ENCODE assay signal across 9 mouse cellular contexts in the genomic region with DNA sequence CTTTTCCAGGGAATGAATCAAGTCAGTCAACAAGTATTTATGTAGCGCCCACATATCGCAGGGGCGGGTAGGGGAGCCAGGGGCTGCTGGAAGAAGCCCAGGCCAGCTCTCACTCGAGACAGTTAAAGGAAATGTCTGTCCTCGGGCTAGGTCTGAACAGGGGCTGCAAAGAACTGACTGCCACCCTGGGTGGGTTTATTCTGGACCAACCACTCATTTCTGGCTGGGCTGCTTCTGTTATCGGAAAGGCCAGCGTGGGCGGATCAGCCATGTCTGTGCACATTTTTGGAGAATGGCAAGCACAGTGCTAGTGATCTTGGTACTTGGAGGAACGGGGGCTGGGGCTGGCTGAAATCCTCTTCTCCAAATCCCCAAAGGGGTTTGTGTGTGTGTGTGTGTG.
DNase-seq lines count a peak whose midpoint lies in the region; ATAC-seq and TF ChIP-seq lines count a peak whose summit lies in the region.
"Had no signal": no experiment of that assay in that cellular context is flagged by ENCODE, and none has a peak within 500 bp of the region (broad histone marks: within the 10 kb centered on the region; RNA-seq: fewer than 3 reads in every experiment).

No protein-coding gene starts in this region.

- no peak overlapping the region for H3K4me3 ChIP-seq in kidney, postnatal 0 days (replicated peaks; ENCODE audit: low read depth, low read length)
- H3K4me3 ChIP-seq in kidney, adult 2 months (ENCODE audit: insufficient read depth, low read depth, low read length) = no peak overlapping the region
- H3K4me3 ChIP-seq in embryonic facial prominence, embryonic 13.5 days = no peak overlapping the region
- no peak overlapping the region for H3K4me3 ChIP-seq in heart, embryonic 15.5 days
- no peak overlapping the region for H3K4me3 ChIP-seq in limb, embryonic 15.5 days
- H3K4me3 ChIP-seq in midbrain, embryonic 14.5 days (replicated peaks; ENCODE audit: low read depth, low read length) = no peak overlapping the region

- no peaks in the 10 kb centered on the region for H3K36me3 ChIP-seq in kidney, postnatal 0 days (ENCODE audit: insufficient read depth, low read length)
- no peaks in the 10 kb centered on the region for H3K36me3 ChIP-seq in kidney, adult 2 months (ENCODE audit: control insufficient read depth, insufficient read depth, low read length)
- 0 out of 2 replicates have a peak, but pooled peaks cover 3% of the 10 kb centered on the region for H3K36me3 ChIP-seq in embryonic facial prominence, embryonic 13.5 days
- H3K36me3 ChIP-seq in heart, embryonic 15.5 days = no peaks in the 10 kb centered on the region
- no peaks in the 10 kb centered on the region for H3K36me3 ChIP-seq in limb, embryonic 15.5 days
- no peaks in the 10 kb centered on the region for H3K36me3 ChIP-seq in midbrain, embryonic 14.5 days (ENCODE audit: control insufficient read depth, insufficient read depth, low read length)

- peak; percentile 43 for DNase-seq in kidney, postnatal 0 days (ENCODE audit: low spot score)
- no peak for DNase-seq in kidney, adult 2 months
- DNase-seq in cerebellum, adult 8-10 months = no peak
- no peak for DNase-seq in midbrain, embryonic 14.5 days
- no peak for DNase-seq in spleen, postnatal 10 days (ENCODE audit: low spot score in 2 of 2)

- TF ChIP-seq CTCF in kidney, postnatal 0 days (IDR thresholded peaks at IDR 0.05; ENCODE audit: low read depth) = no peak
- no peak for TF ChIP-seq CTCF in kidney, adult 2 months (conservative IDR thresholded peaks at IDR 0.05; ENCODE audit: insufficient read depth, insufficient read length, low read depth, low read length)

- H3K9me3 ChIP-seq in kidney, postnatal 0 days (replicated peaks; ENCODE audit: low read length) = no peaks in the 10 kb centered on the region
- H3K9me3 ChIP-seq in embryonic facial prominence, embryonic 13.5 days = no peaks in the 10 kb centered on the region
- H3K9me3 ChIP-seq in heart, embryonic 15.5 days (replicated peaks) = no peaks in the 10 kb centered on the region
- H3K9me3 ChIP-seq in limb, embryonic 15.5 days = no peaks in the 10 kb centered on the region
- H3K9me3 ChIP-seq in midbrain, embryonic 14.5 days (ENCODE audit: control insufficient read depth, low read length) = no peaks in the 10 kb centered on the region

- no peaks in the 10 kb centered on the region for H3K27me3 ChIP-seq in kidney, postnatal 0 days (ENCODE audit: insufficient read depth, low read length)
- no peaks in the 10 kb centered on the region for H3K27me3 ChIP-seq in kidney, adult 2 months (replicated peaks; ENCODE audit: control insufficient read depth, insufficient read depth, low read length)
- no peaks in the 10 kb centered on the region for H3K27me3 ChIP-seq in embryonic facial prominence, embryonic 13.5 days
- H3K27me3 ChIP-seq in heart, embryonic 15.5 days = no peaks in the 10 kb centered on the region
- no peaks in the 10 kb centered on the region for H3K27me3 ChIP-seq in limb, embryonic 15.5 days
- no peaks in the 10 kb centered on the region for H3K27me3 ChIP-seq in midbrain, embryonic 14.5 days (ENCODE audit: control insufficient read depth, insufficient read depth, low read length)
- H3K27me3 ChIP-seq: CH12.LX had no signal

- WGBS in kidney, postnatal 0 days = 45% methylated on average over 9 of the region's 9 CpGs
- 50% methylated on average over 9 of the region's 9 CpGs for WGBS in kidney, adult 2 months
- WGBS in embryonic facial prominence, embryonic 13.5 days = 54% methylated on average over 9 of the region's 9 CpGs
- WGBS in heart, embryonic 15.5 days = 37% methylated on average over 9 of the region's 9 CpGs
- 48% methylated on average over 9 of the region's 9 CpGs for WGBS in limb, embryonic 15.5 days
- 74% methylated on average over 9 of the region's 9 CpGs for WGBS in midbrain, embryonic 14.5 days

- H3K9ac ChIP-seq in kidney, postnatal 0 days (ENCODE audit: low read depth, low read length) = no peak overlapping the region
- no peak overlapping the region for H3K9ac ChIP-seq in embryonic facial prominence, embryonic 13.5 days
- H3K9ac ChIP-seq in heart, embryonic 15.5 days = no peak overlapping the region
- H3K9ac ChIP-seq in limb, embryonic 15.5 days = no peak overlapping the region
- H3K9ac ChIP-seq in midbrain, embryonic 14.5 days (replicated peaks; ENCODE audit: low read length) = no peak overlapping the region

- no peak for ATAC-seq in kidney, postnatal 0 days (replicated peaks; ENCODE audit: low FRiP score, low read depth)
- no peak for ATAC-seq in embryonic facial prominence, embryonic 13.5 days (ENCODE audit: insufficient number of reproducible peaks, insufficient read depth, low FRiP score, low TSS enrichment, low read depth)
- ATAC-seq in heart, embryonic 15.5 days (replicated peaks; ENCODE audit: insufficient number of reproducible peaks, insufficient read depth, low FRiP score, low read depth) = peak; percentile 72
- ATAC-seq in limb, embryonic 15.5 days (ENCODE audit: insufficient number of reproducible peaks, low FRiP score, low TSS enrichment, low read depth) = no peak
- no peak for ATAC-seq in midbrain, embryonic 14.5 days (ENCODE audit: low FRiP score, low TSS enrichment)

- H3K4me2 ChIP-seq in kidney, postnatal 0 days (ENCODE audit: low read length) = no peak overlapping the region
- no peak overlapping the region for H3K4me2 ChIP-seq in embryonic facial prominence, embryonic 13.5 days
- H3K4me2 ChIP-seq in heart, embryonic 15.5 days = peak overlapping the region; percentile 26; the same call in 1 of the 2 replicates
- H3K4me2 ChIP-seq in limb, embryonic 15.5 days = no peak overlapping the region
- H3K4me2 ChIP-seq in midbrain, embryonic 14.5 days (ENCODE audit: low read length) = no peak overlapping the region

- peaks cover 32% of the 10 kb centered on the region for H3K4me1 ChIP-seq in kidney, postnatal 0 days (replicated peaks; ENCODE audit: insufficient read depth, low read length)
- no peaks in the 10 kb centered on the region; the same call in 1 of the 2 replicates for H3K4me1 ChIP-seq in kidney, adult 2 months (ENCODE audit: control insufficient read depth, insufficient read depth, low read length)
- peaks cover 92% of the 10 kb centered on the region for H3K4me1 ChIP-seq in embryonic facial prominence, embryonic 13.5 days
- H3K4me1 ChIP-seq in heart, embryonic 15.5 days (replicated peaks) = peaks cover 40% of the 10 kb centered on the region
- H3K4me1 ChIP-seq in limb, embryonic 15.5 days = peaks cover 62% of the 10 kb centered on the region
- no peaks in the 10 kb centered on the region for H3K4me1 ChIP-seq in midbrain, embryonic 14.5 days (ENCODE audit: control insufficient read depth, insufficient read depth, low read length)

- TF ChIP-seq POLR2A in kidney, adult 2 months (IDR thresholded peaks at IDR 0.05; ENCODE audit: low read depth, low read length) = no peak

- 0 out of 2 replicates have a peak overlapping the region, but pooled peaks have one; percentile 52 for H3K27ac ChIP-seq in kidney, postnatal 0 days
- no peak overlapping the region for H3K27ac ChIP-seq in kidney, adult 2 months (ENCODE audit: insufficient read depth, low read depth, low read length)
- peak overlapping the region; percentile 48; the same call in 1 of the 2 replicates for H3K27ac ChIP-seq in embryonic facial prominence, embryonic 13.5 days
- H3K27ac ChIP-seq in heart, embryonic 15.5 days = peak overlapping the region; percentile 64
- H3K27ac ChIP-seq in limb, embryonic 15.5 days = peak overlapping the region; percentile 59
- H3K27ac ChIP-seq in midbrain, embryonic 14.5 days (replicated peaks; ENCODE audit: low read depth, low read length) = no peak overlapping the region

Comparison
In these comparisons a context has a peak if more than half of its experiments do, and no peak if none do; other contexts are left out.
1. H3K27ac ChIP-seq: peak in kidney, postnatal 0 days (single experiment), embryonic facial prominence, embryonic 13.5 days (single experiment), heart, embryonic 15.5 days (single experiment) and limb, embryonic 15.5 days (single experiment); none in kidney, adult 2 months (single experiment) and midbrain, embryonic 14.5 days (single experiment).